Mouse (Mus musculus): ENCODE measurements at regions not wholly inside any gene's neighbourhood (a gene's known extent, or its start where the extent isn't known, plus 50 kb on each side); places are given as distances from the start of the nearest gene placed in this dataset.
"Not testable (repeated sequence)": the region's sequence is repeated elsewhere in the genome, so short reads cannot be mapped to it uniquely, and the experiment has no call there.

DNA sequence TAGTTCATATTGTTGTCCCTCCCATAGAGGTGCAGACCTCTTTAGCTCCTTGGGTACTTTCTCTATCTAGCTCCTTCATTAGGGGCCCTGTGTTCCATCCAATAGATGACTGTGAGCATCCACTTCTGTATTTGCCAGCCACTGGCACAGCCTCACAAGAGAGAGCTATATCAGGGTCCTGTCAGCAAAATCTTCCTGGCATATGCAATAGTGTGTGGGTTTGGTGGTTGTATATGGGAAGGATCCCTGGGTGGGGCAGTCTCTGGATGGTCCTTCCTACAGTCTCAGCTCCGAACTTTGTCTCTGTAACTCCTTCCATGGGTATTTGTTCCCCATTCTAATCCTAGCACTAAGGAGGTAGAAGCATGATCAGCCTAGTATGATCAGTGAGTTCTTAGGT, 82.0 kb downstream of the Tomm20 start:
- ATAC-seq (replicated peaks); H3K4me1 ChIP-seq; H3K9me3 ChIP-seq; H3K36me3 ChIP-seq (replicated peaks); H3K4me3 ChIP-seq; H3K9ac ChIP-seq; H3K27ac ChIP-seq; H3K27me3 ChIP-seq (replicated peaks); H3K4me2 ChIP-seq: not testable (repeated sequence)
- WGBS, result 88% methylated on average over 1 of the region's 1 CpGs

DNA sequence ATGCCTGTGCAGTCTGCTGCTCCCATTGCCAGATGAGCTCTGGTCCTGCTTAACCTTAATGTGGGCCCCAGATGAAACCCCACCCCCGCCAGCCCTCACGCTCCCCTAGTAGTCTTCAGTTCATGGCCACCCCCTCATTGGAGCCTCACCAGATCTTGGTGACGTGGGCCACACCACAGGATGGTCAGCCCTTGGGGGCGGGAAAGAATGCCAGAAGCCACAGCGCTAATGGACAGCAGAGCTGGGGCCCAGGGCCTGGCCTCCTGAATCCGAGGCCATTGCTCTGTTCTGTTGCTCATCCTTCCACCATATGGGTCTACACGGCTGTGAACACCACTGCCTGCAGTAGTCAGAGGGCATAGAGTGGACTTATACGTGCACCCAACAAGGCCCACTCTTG, 83.9 kb downstream of the Tomm20 start:
- Histone ChIP-seq H3K27me3 (replicated peaks) (no peaks in the 10 kb centered on the region), H3K4me1 (no peaks in the 10 kb centered on the region), H3K27ac (no peak overlapping the region), H3K9me3 (no peaks in the 10 kb centered on the region), H3K4me2 (no peak overlapping the region), H3K9ac (no peak overlapping the region), H3K36me3 (replicated peaks) (no peaks in the 10 kb centered on the region), H3K4me3 (no peak overlapping the region)
- 88% methylated on average over 8 of the region's 8 CpGs for WGBS
- no peak for ATAC-seq (replicated peaks)

- WGBS, result 90% methylated on average over 7 of the region's 7 CpGs
Observed at GRCm38 (mm10) chr8:126860630-126861029, 85.0 kb downstream of the Tomm20 start.

DNA sequence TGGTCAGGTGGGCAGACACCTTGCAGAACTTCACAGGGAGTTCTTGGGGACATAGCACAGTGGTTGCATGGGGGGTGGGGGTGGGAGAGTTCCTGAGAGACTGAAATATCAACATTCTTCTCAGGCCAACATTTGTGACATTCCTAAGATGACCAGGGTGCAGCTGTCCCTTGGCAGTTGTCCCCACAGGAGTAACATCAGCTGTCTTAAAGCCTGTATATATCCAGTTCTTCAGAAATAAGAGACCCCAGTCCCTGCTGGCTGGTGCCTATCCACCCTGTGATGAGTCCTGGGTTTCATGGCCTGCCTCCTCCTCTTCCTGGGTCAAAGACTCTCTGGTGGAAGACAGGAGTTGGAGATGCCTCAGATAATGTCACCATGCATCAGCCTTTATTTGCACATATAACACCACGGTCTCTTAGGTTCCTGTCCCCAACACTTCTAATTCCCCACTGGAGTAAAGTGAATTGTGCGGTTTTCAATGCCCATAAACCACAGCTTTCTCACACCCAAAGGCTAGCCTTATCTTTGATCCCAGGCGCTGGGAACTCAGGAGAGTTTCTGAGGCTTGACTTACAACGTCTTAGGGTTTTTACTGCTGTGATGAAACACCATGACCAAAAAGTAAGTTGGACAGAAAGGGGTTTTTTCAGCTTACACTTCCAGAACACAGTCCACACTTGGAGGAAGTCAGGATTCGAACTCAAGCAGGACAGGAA, 85.8 kb downstream of the Tomm20 start:
- H3K9me3 ChIP-seq, result no peaks in the 10 kb centered on the region
- H3K4me1 ChIP-seq, result no peaks in the 10 kb centered on the region
- no peak for ATAC-seq (replicated peaks)
- WGBS, result 93% methylated on average over 5 of the region's 5 CpGs
- no peak overlapping the region for H3K9ac ChIP-seq
- no peaks in the 10 kb centered on the region for H3K36me3 ChIP-seq (replicated peaks)
- H3K27ac ChIP-seq, result no peak overlapping the region
- H3K4me2 ChIP-seq, result no peak overlapping the region
- H3K4me3 ChIP-seq, result no peak overlapping the region
- no peaks in the 10 kb centered on the region for H3K27me3 ChIP-seq (replicated peaks)

More at GRCm38 (mm10) chr8:126860630-126861029, 85.0 kb downstream of the Tomm20 start:
- no peaks in the 10 kb centered on the region for H3K4me1 ChIP-seq
- H3K4me3 ChIP-seq, result no peak overlapping the region
- H3K36me3 ChIP-seq (replicated peaks), result no peaks in the 10 kb centered on the region
- H3K27me3 ChIP-seq (replicated peaks), result no peaks in the 10 kb centered on the region
- no peak for ATAC-seq (replicated peaks)
- H3K9ac ChIP-seq, result no peak overlapping the region
- no peak overlapping the region for H3K4me2 ChIP-seq
- H3K27ac ChIP-seq, result no peak overlapping the region
- H3K9me3 ChIP-seq, result no peaks in the 10 kb centered on the region

DNA sequence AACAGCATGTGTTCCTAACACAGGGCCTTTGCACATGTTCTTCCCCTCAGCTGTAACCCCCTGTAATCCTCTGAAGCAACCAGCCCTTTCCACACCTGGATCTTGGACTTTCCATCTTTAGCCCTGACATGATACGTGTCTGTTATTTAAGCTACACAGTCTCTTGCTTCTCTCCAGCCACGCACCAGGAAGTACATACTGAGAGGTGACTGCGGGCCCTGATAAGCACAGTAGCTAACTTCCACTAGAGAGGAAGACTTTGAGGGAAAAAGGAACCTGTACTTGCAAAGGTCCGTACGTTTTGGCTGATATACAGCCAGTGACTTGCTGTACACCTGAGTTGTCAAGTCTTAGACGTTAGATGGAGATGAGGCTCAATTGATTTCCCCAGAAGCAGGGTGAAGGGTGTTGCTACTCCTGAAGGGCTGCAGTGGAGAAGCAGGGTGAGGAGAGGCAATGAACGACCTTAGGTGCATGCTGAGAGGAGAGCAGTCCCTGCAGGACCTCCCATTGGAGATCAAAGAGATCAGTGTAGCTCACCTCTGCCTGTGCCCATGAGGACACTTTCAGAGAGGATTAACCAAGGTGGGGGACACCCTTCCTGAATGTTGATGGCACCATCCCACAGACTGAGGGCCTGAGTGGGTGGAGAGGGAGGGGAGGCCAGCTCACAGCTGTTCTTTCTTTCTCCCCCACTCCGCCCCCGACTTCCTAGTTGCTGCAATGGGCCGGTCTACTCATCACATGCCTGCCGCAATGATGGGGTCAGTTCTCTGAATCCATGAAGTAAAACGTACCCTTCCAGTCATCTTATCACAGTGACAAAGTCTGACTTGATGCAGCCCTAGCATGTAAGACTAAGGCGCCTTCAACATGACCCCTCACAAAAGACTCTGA, 88.1 kb downstream of the Tomm20 start:
- Histone ChIP-seq H3K4me2 (no peak overlapping the region), H3K4me3 (no peak overlapping the region), H3K4me1 (0 out of 2 replicates have a peak, but pooled peaks cover 3% of the 10 kb centered on the region), H3K9me3 (no peaks in the 10 kb centered on the region), H3K27ac (no peak overlapping the region), H3K27me3 (replicated peaks) (no peaks in the 10 kb centered on the region), H3K9ac (no peak overlapping the region), H3K36me3 (replicated peaks) (no peaks in the 10 kb centered on the region)
- 81% methylated on average over 13 of the region's 13 CpGs for WGBS
- no peak for ATAC-seq (replicated peaks)

- Histone ChIP-seq H3K27ac (no peak overlapping the region), H3K9me3 (no peaks in the 10 kb centered on the region), H3K27me3 (replicated peaks) (no peaks in the 10 kb centered on the region), H3K4me3 (no peak overlapping the region), H3K36me3 (replicated peaks) (no peaks in the 10 kb centered on the region), H3K4me1 (0 out of 2 replicates have a peak, but pooled peaks cover 3% of the 10 kb centered on the region), H3K4me2 (no peak overlapping the region), H3K9ac (no peak overlapping the region)
- no peak for ATAC-seq (replicated peaks)
- 81% methylated on average over 5 of the region's 5 CpGs for WGBS
Observed at GRCm38 (mm10) chr8:126855914-126856313, 89.7 kb downstream of the Tomm20 start.

DNA sequence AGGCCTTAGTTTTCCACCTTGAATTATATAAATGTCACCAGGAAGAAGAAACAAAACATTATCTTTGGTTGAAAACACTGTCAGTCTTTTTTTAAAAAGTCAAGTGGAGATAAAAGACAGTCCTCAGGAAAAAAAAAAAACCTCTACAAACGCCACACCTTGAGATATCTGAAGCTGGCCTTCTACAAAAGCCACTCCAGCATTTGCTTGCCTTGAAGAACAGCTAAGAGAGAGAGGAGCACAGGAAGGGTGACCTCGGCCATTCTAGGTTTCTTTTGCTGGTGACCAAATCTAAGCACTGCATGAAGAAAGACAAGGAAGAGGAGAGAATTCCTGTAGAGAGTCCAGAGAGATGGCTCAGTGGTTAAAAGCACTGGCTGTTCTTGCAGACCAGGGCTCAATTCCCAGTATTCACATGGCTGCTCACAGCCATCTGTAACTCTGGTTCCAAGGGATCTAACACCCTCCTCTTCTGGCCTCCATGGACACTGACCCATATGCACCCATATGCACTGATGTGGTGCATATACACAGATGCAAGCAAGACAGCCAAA, 90.5 kb downstream of the Tomm20 start:
- no peak overlapping the region for H3K9ac ChIP-seq
- no peaks in the 10 kb centered on the region for H3K27me3 ChIP-seq (replicated peaks)
- H3K4me3 ChIP-seq, result no peak overlapping the region
- 0 out of 2 replicates have a peak, but pooled peaks cover 3% of the 10 kb centered on the region for H3K4me1 ChIP-seq
- no peaks in the 10 kb centered on the region for H3K36me3 ChIP-seq (replicated peaks)
- H3K4me2 ChIP-seq, result no peak overlapping the region
- WGBS, result 87% methylated on average over 2 of the region's 2 CpGs
- H3K9me3 ChIP-seq, result no peaks in the 10 kb centered on the region
- H3K27ac ChIP-seq, result no peak overlapping the region
- ATAC-seq (replicated peaks), result no peak

GRCm38 (mm10) chr8:126854121-126855055, 91.3 kb downstream of the Tomm20 start:
- H3K4me3 ChIP-seq, result no peak overlapping the region
- no peak for ATAC-seq (replicated peaks)
- no peak overlapping the region for H3K4me2 ChIP-seq
- H3K27ac ChIP-seq, result no peak overlapping the region
- 68% methylated on average over 22 of the region's 22 CpGs for WGBS
- H3K4me1 ChIP-seq, result 0 out of 2 replicates have a peak, but pooled peaks cover 3% of the 10 kb centered on the region
- no peaks in the 10 kb centered on the region for H3K36me3 ChIP-seq (replicated peaks)
- no peak overlapping the region for H3K9ac ChIP-seq
- no peaks in the 10 kb centered on the region for H3K27me3 ChIP-seq (replicated peaks)
- no peaks in the 10 kb centered on the region for H3K9me3 ChIP-seq

DNA sequence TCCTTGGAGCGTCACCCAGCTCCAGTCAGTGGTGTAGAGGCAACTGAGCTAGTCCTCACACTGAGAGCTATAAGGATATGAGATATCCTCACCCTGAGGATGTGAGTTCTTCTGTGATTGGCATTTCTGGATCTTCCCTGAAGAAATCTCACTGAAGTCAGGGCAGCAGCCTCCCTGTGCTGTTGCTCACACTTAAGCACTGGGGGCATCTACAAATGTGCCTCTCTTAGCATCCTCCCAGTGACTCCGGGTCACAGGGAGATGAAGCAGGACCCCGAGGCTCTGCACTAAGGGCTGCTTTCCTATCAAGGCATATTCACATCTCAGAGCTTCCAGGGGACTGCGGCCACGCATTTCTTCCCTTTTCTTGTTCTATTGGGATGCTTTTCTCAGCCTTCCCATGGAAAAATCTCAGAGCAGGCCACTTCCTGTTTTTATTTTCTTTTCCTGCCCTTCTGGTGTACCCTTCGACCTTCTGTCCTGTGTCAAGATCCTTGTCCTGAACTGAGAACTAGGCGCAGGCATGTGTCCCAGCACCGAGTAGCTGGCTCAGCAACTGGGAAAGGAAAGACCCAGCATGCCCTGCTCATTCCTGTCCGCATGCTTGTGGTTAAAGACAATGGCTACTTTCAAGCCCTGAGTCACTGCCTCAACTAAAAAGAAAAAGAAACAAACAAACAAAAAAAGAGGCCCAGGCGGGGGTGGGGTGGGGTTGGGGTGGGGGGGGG, 92.8 kb downstream of the Tomm20 start:
- H3K4me1 ChIP-seq, result 0 out of 2 replicates have a peak, but pooled peaks cover 3% of the 10 kb centered on the region
- H3K27me3 ChIP-seq (replicated peaks), result no peaks in the 10 kb centered on the region
- H3K9ac ChIP-seq, result no peak overlapping the region
- H3K36me3 ChIP-seq (replicated peaks), result no peaks in the 10 kb centered on the region
- WGBS, result 58% methylated on average over 10 of the region's 10 CpGs
- H3K9me3 ChIP-seq, result no peaks in the 10 kb centered on the region
- H3K4me3 ChIP-seq, result no peak overlapping the region
- peak overlapping the region; percentile 34; the same call in 1 of the 2 replicates for H3K27ac ChIP-seq
- no peak for ATAC-seq (replicated peaks)
- H3K4me2 ChIP-seq, result no peak overlapping the region

GRCm38 (mm10) chr8:126852184-126852583, 93.5 kb downstream of the Tomm20 start:
- no peak overlapping the region for H3K4me3 ChIP-seq
- no peak for ATAC-seq (replicated peaks)
- no peak overlapping the region for H3K4me2 ChIP-seq
- no peaks in the 10 kb centered on the region for H3K27me3 ChIP-seq (replicated peaks)
- no peaks in the 10 kb centered on the region for H3K36me3 ChIP-seq (replicated peaks)
- no peak overlapping the region for H3K9ac ChIP-seq
- no peaks in the 10 kb centered on the region for H3K9me3 ChIP-seq
- H3K4me1 ChIP-seq, result 0 out of 2 replicates have a peak, but pooled peaks cover 3% of the 10 kb centered on the region
- whole genome bisulfite sequencing, result 80% methylated on average over 5 of the region's 5 CpGs
- H3K27ac ChIP-seq, result no peak overlapping the region

DNA sequence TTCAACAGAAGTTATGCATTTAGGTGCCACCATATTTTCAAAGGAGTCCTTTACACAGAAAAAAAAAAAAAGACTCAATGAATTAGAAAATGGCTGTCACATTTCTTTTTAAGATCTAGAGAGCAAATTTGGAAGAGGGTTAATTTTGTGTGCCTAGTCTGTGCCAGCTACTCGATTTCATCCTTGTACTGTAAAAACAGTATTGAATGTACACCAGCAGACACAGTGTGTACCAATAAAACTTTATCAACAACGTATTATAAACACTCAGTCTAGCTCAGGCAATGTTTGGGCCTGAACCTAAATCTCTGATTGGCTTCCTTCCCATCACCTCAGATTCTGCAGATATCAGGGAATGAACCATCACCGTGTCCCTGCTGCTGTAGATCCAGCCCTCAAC, 93.9 kb downstream of the Tomm20 start:
- 93% methylated on average over 3 of the region's 3 CpGs for WGBS
- Histone ChIP-seq H3K36me3 (replicated peaks) (no peaks in the 10 kb centered on the region), H3K27me3 (replicated peaks) (no peaks in the 10 kb centered on the region), H3K4me1 (0 out of 2 replicates have a peak, but pooled peaks cover 3% of the 10 kb centered on the region), H3K4me2 (no peak overlapping the region), H3K27ac (no peak overlapping the region), H3K9me3 (no peaks in the 10 kb centered on the region), H3K4me3 (no peak overlapping the region), H3K9ac (no peak overlapping the region)
- ATAC-seq (replicated peaks), result no peak
